In the genomic region with DNA sequence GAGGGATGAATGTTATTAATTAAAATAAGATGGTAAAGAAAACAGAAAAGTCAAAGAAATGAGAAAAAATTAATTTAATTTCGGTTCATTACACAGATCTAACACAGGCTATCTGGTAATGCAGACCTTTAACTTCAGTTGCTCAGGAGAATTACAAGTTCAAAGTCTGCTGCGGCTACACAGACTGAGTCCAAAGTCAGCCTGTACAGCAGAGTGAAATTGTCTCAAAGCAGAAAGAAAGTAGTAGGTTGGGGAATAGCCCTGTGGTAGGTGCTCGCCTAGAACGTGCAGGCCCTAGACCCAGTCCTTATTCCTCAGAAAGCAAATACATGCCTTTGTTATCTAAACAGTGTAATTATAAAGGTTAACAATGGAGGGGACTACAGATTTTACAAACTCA, we compare ENCODE assay signal across 23 mouse cellular contexts.
DNase-seq lines count a peak whose midpoint lies in the region; ATAC-seq and TF ChIP-seq lines count a peak whose summit lies in the region.
"Had no signal": no experiment of that assay in that cellular context is flagged by ENCODE, and none has a peak within 500 bp of the region (broad histone marks: within the 10 kb centered on the region; RNA-seq: fewer than 3 reads in every experiment).

No protein-coding gene starts in this region.

- H3K4me3 ChIP-seq in liver, adult 2 months (ENCODE audit: insufficient read depth, low read depth, low read length): no peak overlapping the region
- H3K4me3 ChIP-seq in liver, embryonic 12.5 days: no peak overlapping the region
- H3K4me3 ChIP-seq in left cerebral cortex, adult 2 months: no peak overlapping the region
- H3K4me3 ChIP-seq: embryonic facial prominence, embryonic 12.5 days; embryonic facial prominence, embryonic 15.5 days; gastrocnemius, adult 2 months; hindbrain, embryonic 12.5 days had no signal

- no peak overlapping the region for H3K4me2 ChIP-seq in liver, embryonic 12.5 days
- H3K4me2 ChIP-seq: embryonic facial prominence, embryonic 12.5 days; embryonic facial prominence, embryonic 15.5 days; heart, embryonic 11.5 days; hindbrain, embryonic 12.5 days had no signal

- no peaks in the 10 kb centered on the region for H3K4me1 ChIP-seq in liver, adult 2 months (ENCODE audit: control insufficient read depth, insufficient read depth, low read length)
- H3K4me1 ChIP-seq in liver, embryonic 12.5 days: no peaks in the 10 kb centered on the region
- H3K4me1 ChIP-seq: embryonic facial prominence, embryonic 12.5 days; embryonic facial prominence, embryonic 15.5 days; hindbrain, embryonic 12.5 days had no signal

- WGBS in liver, adult 2 months: 51% methylated on average over 4 of the region's 4 CpGs
- 76% methylated on average over 4 of the region's 4 CpGs for WGBS in liver, embryonic 12.5 days (ENCODE audit: insufficient replicate concordance)

- no peak for ATAC-seq in liver, embryonic 12.5 days
- ATAC-seq: forebrain, embryonic 14.5 days; forebrain, postnatal 0 days; Patski had no signal

- DNase-seq in kidney, adult 11 months: peak; percentile 37
- DNase-seq in kidney, postnatal 4 days: no peak
- DNase-seq in kidney, adult 9 months: peak; percentile 73
- DNase-seq in kidney, adult 18-20 months: no peak
- peak; percentile 78 for DNase-seq in liver, adult 2 months (ENCODE audit: extremely low read depth, low read depth, low spot score)
- DNase-seq in left cerebral cortex, adult 2 months (ENCODE audit: extremely low spot score in 1 of 2, low spot score in 2 of 2): no peak
- DNase-seq in Muller cell, postnatal 12 days (ENCODE audit: inconsistent ontology term): no peak
- DNase-seq: adrenal gland, postnatal 10 days; adrenal gland, postnatal 36 days; cerebellum, adult 18-20 months; cerebellum, adult 9-10 months; cerebellum, postnatal 14 days; forebrain, postnatal 0 days; gastrocnemius, adult 2 months; gastrocnemius, postnatal 14 days; heart, adult 11 months had no signal

- H3K27ac ChIP-seq in liver, adult 2 months (replicated peaks; ENCODE audit: insufficient read depth, low read depth, low read length): no peak overlapping the region
- no peak overlapping the region for H3K27ac ChIP-seq in liver, embryonic 12.5 days
- no peak overlapping the region for H3K27ac ChIP-seq in left cerebral cortex, adult 2 months
- H3K27ac ChIP-seq: embryonic facial prominence, embryonic 12.5 days; embryonic facial prominence, embryonic 15.5 days; gastrocnemius, adult 2 months; hindbrain, embryonic 12.5 days had no signal

- H3K36me3 ChIP-seq in liver, adult 2 months (ENCODE audit: control insufficient read depth, insufficient read depth, low read length): no peaks in the 10 kb centered on the region
- no peaks in the 10 kb centered on the region for H3K36me3 ChIP-seq in liver, embryonic 12.5 days
- H3K36me3 ChIP-seq: embryonic facial prominence, embryonic 12.5 days; embryonic facial prominence, embryonic 15.5 days; hindbrain, embryonic 12.5 days had no signal

- no peak overlapping the region for H3K9ac ChIP-seq in liver, adult 2 months (ENCODE audit: low read depth, low read length)
- no peak overlapping the region for H3K9ac ChIP-seq in liver, embryonic 12.5 days
- H3K9ac ChIP-seq: embryonic facial prominence, embryonic 12.5 days; embryonic facial prominence, embryonic 15.5 days; forebrain, postnatal 0 days; hindbrain, embryonic 12.5 days had no signal

- no peak for TF ChIP-seq POLR2A in liver, adult 2 months (IDR thresholded peaks at IDR 0.05; ENCODE audit: extremely low read depth, insufficient read depth, low read length)

- TF ChIP-seq CTCF in liver, adult 2 months (IDR thresholded peaks at IDR 0.05; ENCODE audit: low read depth, low read length): no peak
- TF ChIP-seq CTCF in left cerebral cortex, adult 2 months (IDR thresholded peaks at IDR 0.05): no peak

- no peaks in the 10 kb centered on the region for H3K79me2 ChIP-seq in liver, adult 2 months (ENCODE audit: control insufficient read depth, insufficient read depth, low read length)

- intact Hi-C loops in left cerebral cortex, adult 2 months (cut with DNase I): no loop called here

- no peaks in the 10 kb centered on the region for H3K27me3 ChIP-seq in liver, adult 2 months (ENCODE audit: control insufficient read depth, insufficient read depth, low read length)
- no peaks in the 10 kb centered on the region for H3K27me3 ChIP-seq in liver, embryonic 12.5 days (replicated peaks)
- H3K27me3 ChIP-seq: embryonic facial prominence, embryonic 12.5 days; embryonic facial prominence, embryonic 15.5 days; hindbrain, embryonic 12.5 days; Patski had no signal

- no peaks in the 10 kb centered on the region for H3K9me3 ChIP-seq in liver, embryonic 12.5 days (replicated peaks)
- H3K9me3 ChIP-seq: embryonic facial prominence, embryonic 12.5 days; embryonic facial prominence, embryonic 15.5 days; hindbrain, embryonic 12.5 days had no signal

Comparison
In these comparisons a context has a peak if more than half of its experiments do, and no peak if none do; other contexts are left out.
1. DNase-seq: peak in kidney, adult 11 months (single experiment), kidney, adult 9 months (single experiment) and liver, adult 2 months (single experiment); none in kidney, postnatal 4 days (0 of 2), kidney, adult 18-20 months (single experiment), left cerebral cortex, adult 2 months (0 of 2) and Muller cell, postnatal 12 days (single experiment).